Mouse (Mus musculus): ENCODE results near the gene Sppl2c. TPM values are rescaled to one million over a fixed set of nuclear protein-coding genes. Genes with fewer than 3 reads are reported as not detected.

Sppl2c gene
- total and polyA plus RNA-seq, 3 experiments, result not detected

DNA sequence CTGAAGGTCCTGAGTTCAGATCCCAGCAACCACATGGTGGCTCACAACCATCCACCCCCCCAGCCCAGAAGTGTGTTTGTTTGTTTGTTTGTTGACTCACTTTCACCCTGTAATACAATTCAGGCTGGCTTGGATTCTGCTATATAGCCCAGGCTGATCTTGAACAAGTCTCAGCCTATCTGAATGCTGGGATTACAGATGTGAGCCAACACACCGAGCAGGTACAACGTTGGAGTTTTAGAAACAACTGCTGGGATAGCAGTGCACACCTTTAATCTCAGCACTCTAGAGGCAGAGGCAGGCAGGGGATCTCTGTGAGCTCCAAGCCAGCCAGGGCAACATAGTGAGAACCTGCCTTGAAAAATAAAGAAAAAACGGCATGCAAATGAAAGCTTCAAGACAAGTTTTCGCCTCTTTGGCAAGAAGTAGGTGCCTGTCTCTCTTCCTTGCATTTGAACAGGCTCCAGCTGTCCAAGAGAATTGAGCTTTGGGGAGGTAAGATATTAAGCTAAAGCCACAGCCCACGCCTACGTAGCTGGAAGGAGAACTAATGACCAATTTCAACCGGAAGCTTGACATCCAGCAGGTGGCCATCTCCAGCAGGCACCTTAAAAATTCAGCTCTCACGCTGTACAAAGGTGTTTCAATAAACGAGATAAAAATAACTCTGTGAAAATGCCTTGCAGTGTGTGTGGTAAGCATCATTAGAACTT lies 44.1 kb downstream of the Sppl2c start:
- Histone ChIP-seq H3K4me2 (ENCODE audit: insufficient read depth, low read depth, poor library complexity, severe bottlenecking) (peak overlapping the region; percentile 77), H3K4me1 (ENCODE audit: control insufficient read depth in 1 of 2, insufficient read depth in 2 of 2) (peaks cover 10 to 21% of the 10 kb centered on the region in 2 experiments; a peak in 3 of 4 replicates), H3K4me3 (replicated peaks in 1 of 3; ENCODE audit: low read depth in 2 of 3, low read length in 2 of 3, poor library complexity in 1 of 3) (peak overlapping the region; percentile 59 to 75 (median 65)), H3K9ac (ENCODE audit: insufficient read depth, low read depth) (peak overlapping the region; percentile 55; the same call in 1 of the 2 replicates), H3K27me3 (replicated peaks) (peaks cover 87% of the 10 kb centered on the region), H3K79me2 (replicated peaks; ENCODE audit: control insufficient read depth, extremely low read depth, insufficient read depth, poor library complexity, severe bottlenecking) (no peaks in the 10 kb centered on the region), H3K27ac (ENCODE audit: insufficient read depth, low read depth) (no peak overlapping the region), H3K36me3 (replicated peaks in 1 of 2; ENCODE audit: control insufficient read depth in 1 of 2, insufficient read depth in 1 of 2, low read length in 1 of 2) (no peaks in the 10 kb centered on the region), H3K9me3 (replicated peaks; ENCODE audit: low read length) (peaks cover 18% of the 10 kb centered on the region)
- TF ChIP-seq MEF2A (IDR thresholded peaks at IDR 0.05; ENCODE audit: borderline replicate concordance, low read depth, low read length), result 0 out of 2 replicates have a peak, but pooled peaks have one; percentile 13
- peak; percentile 77; the same call in 1 of the 2 replicates for TF ChIP-seq MYC (IDR thresholded peaks at IDR 0.05; ENCODE audit: low read depth, low read length)
- TF ChIP-seq TBP (conservative IDR thresholded peaks at IDR 0.05; ENCODE audit: low read depth, low read length), result no peak
- no peak for TF ChIP-seq IRF4 (IDR thresholded peaks at IDR 0.05; ENCODE audit: low read depth, low read length)
- TF ChIP-seq CHD1 (IDR thresholded peaks at IDR 0.05; ENCODE audit: low read depth, low read length), result peak; percentile 50; the same call in 1 of the 2 replicates
- peak; percentile 45; the same call in 1 of the 2 replicates for TF ChIP-seq ELF1 (IDR thresholded peaks at IDR 0.05; ENCODE audit: low read depth, low read length)
- TF ChIP-seq MXI1 (IDR thresholded peaks at IDR 0.05; ENCODE audit: low read depth, low read length), result peak; percentile 52; the same call in 1 of the 2 replicates
- peak in 1 of 2 experiments; percentile 41; a peak in 2 of 4 replicates for TF ChIP-seq CTCF (conservative IDR thresholded peaks at IDR 0.05 in 1 of 2, IDR thresholded peaks at IDR 0.05 in 1 of 2; ENCODE audit: low read depth in 2 of 2, low read length in 2 of 2)
- 0 out of 2 replicates have a peak, but pooled peaks have one; percentile 16 for TF ChIP-seq BHLHE40 (IDR thresholded peaks at IDR 0.05; ENCODE audit: low read depth, low read length)
- TF ChIP-seq NRF1 (IDR thresholded peaks at IDR 0.05; ENCODE audit: low read depth, low read length), result peak; percentile 38; the same call in 1 of the 2 replicates
- 0 out of 2 replicates have a peak, but pooled peaks have one; percentile 59 for TF ChIP-seq RCOR1 (conservative IDR thresholded peaks at IDR 0.05; ENCODE audit: low read depth, low read length)
- TF ChIP-seq ETS1 (conservative IDR thresholded peaks at IDR 0.05; ENCODE audit: low read depth, low read length), result no peak
- TF ChIP-seq SIN3A (IDR thresholded peaks at IDR 0.05; ENCODE audit: low read length), result 0 out of 2 replicates have a peak, but pooled peaks have one; percentile 44
- dilution Hi-C loops (cut with MboI; ENCODE audit: extremely low pct_ligation_motif_present, extremely low pct_unique_long_range_greater_than_20kb, low sequenced_read_pairs) (no loop called here), in situ Hi-C loops (cut with MboI; ENCODE audit: low pct_ligation_motif_present, low pct_unique_long_range_greater_than_20kb, low sequenced_read_pairs) (no loop called here)
- peak; percentile 41 for DNase-seq (ENCODE audit: extremely low read depth)

DNA sequence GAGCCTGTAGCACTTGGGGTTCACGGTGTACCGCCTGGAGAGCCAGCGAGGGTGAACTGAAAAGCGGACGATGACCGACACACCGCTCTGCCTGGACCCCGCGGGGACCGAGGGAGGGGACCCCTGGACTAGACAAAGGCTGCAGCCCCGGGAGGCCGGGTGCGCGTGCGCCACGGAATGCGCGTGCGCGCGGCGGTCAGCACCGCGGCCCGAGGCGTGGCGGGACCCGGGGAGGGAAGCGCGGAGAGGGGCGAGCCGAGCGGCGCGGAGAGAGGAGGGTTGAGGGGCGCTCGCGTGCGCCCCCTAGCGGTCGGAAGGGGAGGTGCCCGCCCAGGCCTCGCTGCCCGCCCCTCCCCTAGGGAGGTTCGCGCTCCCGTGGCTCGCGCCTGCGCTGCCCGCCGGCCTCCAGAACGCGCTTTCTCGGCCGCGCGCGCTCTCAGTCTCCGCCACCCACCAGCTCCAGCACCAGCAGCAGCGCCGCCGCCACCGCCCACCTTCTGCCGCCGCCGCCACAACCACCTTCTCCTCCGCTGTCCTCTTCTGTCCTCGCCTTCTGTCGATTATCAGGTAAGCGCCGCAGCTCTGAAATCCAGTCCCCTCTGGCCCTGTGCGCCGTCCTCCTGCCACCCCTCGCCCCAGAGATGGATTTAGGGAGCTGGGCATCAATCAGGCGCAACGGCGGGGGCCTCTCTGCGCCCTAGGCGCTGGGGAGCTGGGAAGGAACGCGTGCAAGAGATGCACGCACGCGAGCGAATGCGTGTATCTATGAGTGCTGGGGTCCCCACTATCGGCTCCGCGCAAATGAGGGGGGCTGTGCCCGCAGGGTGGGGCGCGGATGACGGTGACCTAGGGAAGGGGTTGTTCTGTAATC lies 45.1 kb downstream of the Sppl2c start, which contains the start of gene Mapt:
TSS of gene Mapt (plus strand) at position 350 of the 871 bp plus-strand sequence.
- dilution Hi-C loops (cut with MboI; ENCODE audit: extremely low pct_ligation_motif_present, extremely low pct_unique_long_range_greater_than_20kb, low sequenced_read_pairs) (no loop called here), in situ Hi-C loops (cut with MboI; ENCODE audit: low pct_ligation_motif_present, low pct_unique_long_range_greater_than_20kb, low sequenced_read_pairs) (no loop called here)
- peak; percentile 81 for DNase-seq (ENCODE audit: extremely low read depth)
- Histone ChIP-seq H3K4me1 (ENCODE audit: control insufficient read depth in 1 of 2, insufficient read depth in 2 of 2) (peaks cover 10 to 21% of the 10 kb centered on the region in 2 experiments; a peak in 3 of 4 replicates), H3K27me3 (replicated peaks) (peaks cover 88% of the 10 kb centered on the region), H3K4me3 (replicated peaks in 1 of 3; ENCODE audit: low read depth in 2 of 3, low read length in 2 of 3, poor library complexity in 1 of 3) (peak within 1 kb of the TSS; percentile 59 to 75 (median 65)), H3K9ac (ENCODE audit: insufficient read depth, low read depth) (peak within 1 kb of the TSS; percentile 55), H3K4me2 (ENCODE audit: insufficient read depth, low read depth, poor library complexity, severe bottlenecking) (peak within 1 kb of the TSS; percentile 77), H3K79me2 (replicated peaks; ENCODE audit: control insufficient read depth, extremely low read depth, insufficient read depth, poor library complexity, severe bottlenecking) (no peaks in the 10 kb centered on the region), H3K27ac (ENCODE audit: insufficient read depth, low read depth) (no peak within 1 kb of the TSS), H3K9me3 (replicated peaks; ENCODE audit: low read length) (peaks cover 18% of the 10 kb centered on the region), H3K36me3 (replicated peaks in 1 of 2; ENCODE audit: control insufficient read depth in 1 of 2, insufficient read depth in 1 of 2, low read length in 1 of 2) (no peaks in the 10 kb centered on the region)
- TF ChIP-seq GABPA (IDR thresholded peaks at IDR 0.05; ENCODE audit: insufficient replicate concordance, low read depth, low read length) (no peak), POLR2A (IDR thresholded peaks at IDR 0.05; ENCODE audit: low read depth, low read length) (peak; percentile 79), MEF2A (IDR thresholded peaks at IDR 0.05; ENCODE audit: borderline replicate concordance, low read depth, low read length) (no peak; the same call in 1 of the 2 replicates), CTCF (conservative IDR thresholded peaks at IDR 0.05 in 1 of 2, IDR thresholded peaks at IDR 0.05 in 1 of 2; ENCODE audit: low read depth in 2 of 2, low read length in 2 of 2) (peak; percentile 33 to 90; a peak in 3 of 4 replicates), RCOR1 (conservative IDR thresholded peaks at IDR 0.05; ENCODE audit: low read depth, low read length) (0 out of 2 replicates have a peak, but pooled peaks have one; percentile 1), RAD21 (IDR thresholded peaks at IDR 0.05; ENCODE audit: low read depth, low read length) (peak; percentile 19), PAX5 (IDR thresholded peaks at IDR 0.05; ENCODE audit: low read length) (no peak), USF2 (conservative IDR thresholded peaks at IDR 0.05; ENCODE audit: low read depth, low read length) (no peak), ZMIZ1 (IDR thresholded peaks at IDR 0.05; ENCODE audit: low read depth, low read length) (0 out of 2 replicates have a peak, but pooled peaks have one; percentile 35), USF1 (IDR thresholded peaks at IDR 0.05; ENCODE audit: low read depth, low read length) (no peak), ZNF384 (IDR thresholded peaks at IDR 0.05; ENCODE audit: low read depth, low read length) (no peak), HCFC1 (IDR thresholded peaks at IDR 0.05; ENCODE audit: low read depth, low read length) (no peak), MXI1 (IDR thresholded peaks at IDR 0.05; ENCODE audit: low read depth, low read length) (no peak), MAZ (IDR thresholded peaks at IDR 0.05; ENCODE audit: low read depth, low read length) (peak; percentile 45), ZKSCAN1 (IDR thresholded peaks at IDR 0.05; ENCODE audit: borderline replicate concordance, low read depth, low read length) (no peak), TCF12 (IDR thresholded peaks at IDR 0.05; ENCODE audit: low read depth, low read length) (peak; percentile 35; the same call in 1 of the 2 replicates), JUND (conservative IDR thresholded peaks at IDR 0.05; ENCODE audit: low read depth, low read length) (no peak), SIN3A (IDR thresholded peaks at IDR 0.05; ENCODE audit: low read length) (0 out of 2 replicates have a peak, but pooled peaks have one; percentile 11), CHD2 (IDR thresholded peaks at IDR 0.05; ENCODE audit: low read length) (no peak)
